Mouse (Mus musculus): ENCODE results near the gene Gak. TPM values are rescaled to one million over a fixed set of nuclear protein-coding genes. Genes with fewer than 3 reads are reported as not detected.

The Gak gene
- polyA plus RNA-seq, 1 experiment from 2014 or later, result 46.4 TPM

DNA sequence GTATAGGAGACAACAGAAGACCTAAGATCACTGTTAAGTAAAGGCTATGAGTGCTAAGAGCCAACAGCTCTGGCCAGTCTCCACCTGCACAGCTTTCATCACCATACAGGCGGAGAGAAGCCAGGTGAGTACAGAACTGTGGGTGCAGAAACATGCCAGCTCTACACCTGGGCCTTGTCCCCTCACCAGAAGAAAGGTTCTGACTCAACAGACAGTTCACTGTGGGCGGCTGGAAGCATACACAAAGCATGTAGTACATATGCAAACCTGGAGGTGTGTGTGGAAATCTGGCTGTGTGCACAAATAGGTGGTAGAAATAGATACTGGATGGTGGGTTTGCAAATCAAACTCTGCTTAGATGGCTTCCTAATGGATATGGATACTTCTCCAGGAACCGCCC lies 107.0 kb downstream of the Gak start:
- H3K36me3 ChIP-seq (ENCODE audit: control insufficient read depth, insufficient read depth, low read length), result no peaks in the 10 kb centered on the region
- H3K9ac ChIP-seq (ENCODE audit: low read length), result no peak overlapping the region
- H3K4me2 ChIP-seq (ENCODE audit: low read depth, severe bottlenecking), result no peak overlapping the region
- no peak overlapping the region for H3K27ac ChIP-seq (replicated peaks; ENCODE audit: low read depth, low read length)
- no peaks in the 10 kb centered on the region for H3K27me3 ChIP-seq (ENCODE audit: control insufficient read depth, insufficient read depth, low read length)
- H3K9me3 ChIP-seq (ENCODE audit: control insufficient read depth, low read length), result no peaks in the 10 kb centered on the region
- DNase-seq (ENCODE audit: low spot score) (no peak), ATAC-seq (ENCODE audit: insufficient number of reproducible peaks, low FRiP score, low TSS enrichment, low read depth) (no peak)
- H3K4me3 ChIP-seq (ENCODE audit: low read depth, low read length), result no peak overlapping the region
- peaks cover 5% of the 10 kb centered on the region; the same call in 1 of the 2 replicates for H3K4me1 ChIP-seq (ENCODE audit: control insufficient read depth, insufficient read depth, low read length)
- whole genome bisulfite sequencing, result 87% methylated on average over 3 of the region's 3 CpGs

DNA sequence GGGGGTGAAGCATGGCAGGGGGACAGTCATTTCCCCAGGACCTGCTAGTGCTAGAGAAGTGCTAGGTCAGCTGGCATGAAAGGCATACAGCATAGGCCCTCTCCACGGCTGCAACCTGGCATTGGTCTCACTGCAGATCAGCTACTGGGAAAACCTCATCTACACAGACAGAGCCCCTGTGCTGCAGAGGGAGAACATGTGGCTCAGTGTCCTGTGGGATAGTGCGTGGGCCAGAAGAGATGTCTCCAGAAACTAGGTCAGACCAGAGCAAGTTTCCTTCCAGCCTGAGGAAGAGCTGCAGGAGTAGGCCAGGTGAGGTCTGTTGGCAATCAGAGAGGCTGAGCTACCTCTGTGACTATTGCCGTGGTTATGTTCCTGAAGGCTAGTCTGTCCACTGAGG lies 107.7 kb downstream of the Gak start:
- H3K4me3 ChIP-seq (ENCODE audit: low read depth, low read length), result no peak overlapping the region
- H3K27ac ChIP-seq (replicated peaks; ENCODE audit: low read depth, low read length), result no peak overlapping the region
- no peak overlapping the region for H3K4me2 ChIP-seq (ENCODE audit: low read depth, severe bottlenecking)
- no peak overlapping the region for H3K9ac ChIP-seq (ENCODE audit: low read length)
- peaks cover 5% of the 10 kb centered on the region; the same call in 1 of the 2 replicates for H3K4me1 ChIP-seq (ENCODE audit: control insufficient read depth, insufficient read depth, low read length)
- ATAC-seq (ENCODE audit: insufficient number of reproducible peaks, low FRiP score, low TSS enrichment, low read depth), result no peak
- no peaks in the 10 kb centered on the region for H3K27me3 ChIP-seq (ENCODE audit: control insufficient read depth, insufficient read depth, low read length)
- no peak for DNase-seq (ENCODE audit: low spot score)
- H3K36me3 ChIP-seq (ENCODE audit: control insufficient read depth, insufficient read depth, low read length), result no peaks in the 10 kb centered on the region
- 77% methylated on average over 3 of the region's 3 CpGs for WGBS
- H3K9me3 ChIP-seq (ENCODE audit: control insufficient read depth, low read length), result no peaks in the 10 kb centered on the region

DNA sequence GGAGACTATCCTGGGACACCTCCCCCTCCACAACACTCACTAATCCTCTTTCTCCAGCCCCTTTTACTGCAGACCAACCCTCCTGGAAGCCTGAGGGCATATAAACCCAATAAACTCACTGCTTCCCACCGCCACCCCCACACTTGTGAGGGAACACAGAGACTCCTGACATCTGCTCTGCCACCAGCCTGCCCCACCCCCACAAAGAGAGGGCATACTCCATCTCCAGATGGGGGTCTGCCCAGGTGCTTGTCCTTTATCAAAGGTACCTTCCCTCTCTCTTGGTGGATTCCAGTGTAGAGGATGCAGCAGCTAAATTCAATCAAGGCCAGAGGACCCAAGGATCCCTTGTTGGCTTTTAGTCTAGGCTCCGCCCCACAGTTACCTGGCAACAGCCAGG lies 108.5 kb downstream of the Gak start:
- H3K4me2 ChIP-seq (ENCODE audit: low read depth, severe bottlenecking), result no peak overlapping the region
- H3K9ac ChIP-seq (ENCODE audit: low read length), result no peak overlapping the region
- no peaks in the 10 kb centered on the region for H3K27me3 ChIP-seq (ENCODE audit: control insufficient read depth, insufficient read depth, low read length)
- peak; percentile 42 for DNase-seq (ENCODE audit: low spot score)
- peaks cover 5% of the 10 kb centered on the region; the same call in 1 of the 2 replicates for H3K4me1 ChIP-seq (ENCODE audit: control insufficient read depth, insufficient read depth, low read length)
- H3K36me3 ChIP-seq (ENCODE audit: control insufficient read depth, insufficient read depth, low read length), result no peaks in the 10 kb centered on the region
- ATAC-seq (ENCODE audit: insufficient number of reproducible peaks, low FRiP score, low TSS enrichment, low read depth), result no peak; the same call in 1 of the 2 replicates
- H3K9me3 ChIP-seq (ENCODE audit: control insufficient read depth, low read length), result no peaks in the 10 kb centered on the region
- 52% methylated on average over 2 of the region's 2 CpGs for WGBS
- H3K27ac ChIP-seq (replicated peaks; ENCODE audit: low read depth, low read length), result no peak overlapping the region
- no peak overlapping the region for H3K4me3 ChIP-seq (ENCODE audit: low read depth, low read length)

DNA sequence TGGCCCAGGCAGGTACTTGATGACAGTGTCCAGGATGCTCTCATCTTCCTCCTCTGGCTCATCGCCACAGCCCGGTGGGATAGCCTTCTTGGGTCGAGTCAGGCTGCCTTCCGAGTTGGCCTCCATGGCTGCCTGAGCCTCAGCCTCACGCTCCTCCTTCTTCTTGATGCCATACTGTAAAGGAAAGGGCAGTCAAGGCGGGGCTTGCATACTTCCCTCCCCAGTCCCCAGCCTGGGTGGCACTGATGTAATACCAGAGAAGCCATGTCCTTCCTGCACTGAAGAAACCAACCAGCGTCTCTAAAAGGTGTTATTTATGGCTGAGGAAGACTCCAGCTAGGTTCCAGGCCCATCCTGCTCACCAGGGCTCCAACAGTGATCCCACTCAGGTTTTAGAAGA lies 109.4 kb downstream of the Gak start:
- Histone ChIP-seq H3K4me1 (ENCODE audit: control insufficient read depth, insufficient read depth, low read length) (peaks cover 5% of the 10 kb centered on the region; the same call in 1 of the 2 replicates), H3K27me3 (ENCODE audit: control insufficient read depth, insufficient read depth, low read length) (no peaks in the 10 kb centered on the region), H3K9ac (ENCODE audit: low read length) (no peak overlapping the region), H3K4me3 (ENCODE audit: low read depth, low read length) (no peak overlapping the region), H3K4me2 (ENCODE audit: low read depth, severe bottlenecking) (no peak overlapping the region), H3K27ac (replicated peaks; ENCODE audit: low read depth, low read length) (no peak overlapping the region), H3K36me3 (ENCODE audit: control insufficient read depth, insufficient read depth, low read length) (no peaks in the 10 kb centered on the region), H3K9me3 (ENCODE audit: control insufficient read depth, low read length) (no peaks in the 10 kb centered on the region)
- ATAC-seq (ENCODE audit: insufficient number of reproducible peaks, low FRiP score, low TSS enrichment, low read depth) (no peak), DNase-seq (ENCODE audit: low spot score) (no peak)
- 79% methylated on average over 7 of the region's 7 CpGs for WGBS

Other genes starting within 250 kb of the Gak start
- gene Pde6b, start 241.4 kb downstream of the Gak start, polyA plus RNA-seq (2014; fragmentation: Nextera tagmentation; extraction: Ambion mirVana), result 0.13 and 0.34 TPM in 2 replicates
- 470 and 484 TPM in 2 replicates for gene Atp5k, start 195.3 kb downstream of the Gak start, polyA plus RNA-seq (2014; fragmentation: Nextera tagmentation; extraction: Ambion mirVana)
- gene Mfsd7a, start 180.9 kb downstream of the Gak start, polyA plus RNA-seq (2014; fragmentation: Nextera tagmentation; extraction: Ambion mirVana), result 0.15 and 0.31 TPM in 2 replicates
- gene Pcgf3, start 168.5 kb downstream of the Gak start, polyA plus RNA-seq (2014; fragmentation: Nextera tagmentation; extraction: Ambion mirVana), result 29.1 TPM in 2 replicates
- 0.17 TPM in 1 of 2 replicates, not detected in the other for gene Cplx1, start 79.7 kb downstream of the Gak start, polyA plus RNA-seq (2014; fragmentation: Nextera tagmentation; extraction: Ambion mirVana)
- 16.5 and 18.3 TPM in 2 replicates for gene Tmem175, start within 50 bp of the Gak start, polyA plus RNA-seq (2014; fragmentation: Nextera tagmentation; extraction: Ambion mirVana)
- gene Idua, start 30.6 kb upstream of the Gak start, polyA plus RNA-seq (2014; fragmentation: Nextera tagmentation; extraction: Ambion mirVana), result 14.3 and 14.5 TPM in 2 replicates
- 8.5 and 11.3 TPM in 2 replicates for gene Dgkq, start 39.9 kb upstream of the Gak start, polyA plus RNA-seq (2014; fragmentation: Nextera tagmentation; extraction: Ambion mirVana)
- gene Slc26a1, start 45.8 kb upstream of the Gak start, polyA plus RNA-seq (2014; fragmentation: Nextera tagmentation; extraction: Ambion mirVana), result 0.55 and 0.84 TPM in 2 replicates
- 38.1 and 46.0 TPM in 2 replicates for gene Fgfrl1, start 62.6 kb upstream of the Gak start, polyA plus RNA-seq (2014; fragmentation: Nextera tagmentation; extraction: Ambion mirVana)
- gene Rnf212, start 145.2 kb upstream of the Gak start, polyA plus RNA-seq (2014; fragmentation: Nextera tagmentation; extraction: Ambion mirVana), result 0.21 and 0.65 TPM in 2 replicates
- gene Tmed11, start 165.6 kb upstream of the Gak start, polyA plus RNA-seq (2014; fragmentation: Nextera tagmentation; extraction: Ambion mirVana), result not detected in 2 replicates
- gene Vmn2r8, start 179.1 kb upstream of the Gak start, polyA plus RNA-seq (2014; fragmentation: Nextera tagmentation; extraction: Ambion mirVana), result not detected in 2 replicates
- not detected in 2 replicates for gene Vmn2r9, start 222.8 kb upstream of the Gak start, polyA plus RNA-seq (2014; fragmentation: Nextera tagmentation; extraction: Ambion mirVana)

Measured in limb, embryonic 11.5 days (tissue).